Mouse (Mus musculus): ENCODE results near the gene Far1. TPM values are rescaled to one million over a fixed set of nuclear protein-coding genes. Genes with fewer than 3 reads are reported as not detected.

The Far1 gene
- polyA plus RNA-seq (2012; rRNA removed) (8.6 and 12.0 TPM in 2 replicates), polyA plus RNA-seq (2014; fragmentation: Nextera tagmentation; extraction: Ambion mirVana) (21.8 and 24.9 TPM in 2 replicates)

DNA sequence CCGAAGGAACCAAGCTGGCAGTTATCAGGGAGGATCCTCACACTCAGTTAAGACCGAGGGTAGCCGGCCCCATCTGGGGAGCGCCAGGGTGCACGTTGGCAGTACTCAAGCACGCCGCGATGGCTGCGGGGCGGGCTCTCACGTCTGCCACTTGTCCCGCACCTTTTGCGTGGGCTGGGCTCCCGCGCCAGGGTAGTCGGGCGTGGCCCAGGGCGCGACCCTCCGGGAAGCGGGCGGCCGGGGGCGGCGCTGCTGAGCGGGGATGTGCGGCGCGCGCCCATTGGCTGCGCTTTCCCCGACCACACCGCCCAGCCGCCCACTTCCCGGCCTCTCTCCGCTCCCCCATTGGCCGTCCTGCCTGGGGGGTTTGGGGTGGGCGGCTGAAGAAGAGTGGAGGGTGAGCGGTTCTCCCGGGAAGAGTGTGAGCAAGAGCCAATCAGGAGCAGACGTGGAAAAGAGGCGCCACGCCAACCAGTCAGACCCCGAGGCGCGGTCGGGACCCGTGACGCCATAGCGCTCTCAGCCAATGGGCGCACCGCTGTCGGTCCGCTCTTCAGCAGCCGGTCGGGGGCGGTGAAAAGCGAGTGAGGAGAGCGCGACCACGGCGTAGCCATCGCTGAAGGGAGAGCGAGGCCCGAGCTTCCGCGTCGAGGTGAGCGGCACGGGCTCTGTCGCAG is at the start of gene Far1:
Gene Far1 (plus strand): TSS at position 549 of the 677 bp plus-strand sequence.
- under 1% methylated on average over 70 of the region's 71 CpGs for WGBS (ENCODE audit: insufficient replicate concordance)
- DNase-seq (ENCODE audit: low read depth in 3 of 3, low spot score in 3 of 3) = peak; percentile 89 to 92 (median 91)
- Histone ChIP-seq H3K36me3 (replicated peaks; ENCODE audit: control insufficient read depth, insufficient read depth, low read depth) (no peaks in the 10 kb centered on the region), H3K9me3 (ENCODE audit: control insufficient read depth, low read length) (no peaks in the 10 kb centered on the region), H3K27ac (peak within 1 kb of the TSS; percentile 78), H3K4me1 (replicated peaks; ENCODE audit: control insufficient read depth in 2 of 2, insufficient read depth in 2 of 2, low read length in 1 of 2) (peaks cover 18 to 22% of the 10 kb centered on the region in 2 experiments), H3K9ac (replicated peaks) (peak within 1 kb of the TSS; percentile 88), H3K4me3 (ENCODE audit: insufficient read depth in 1 of 2, low read depth in 2 of 2, low read length in 2 of 2) (peak within 1 kb of the TSS; percentile 85 to 97), H3K27me3 (ENCODE audit: control insufficient read depth, insufficient read depth, low read length) (no peaks in the 10 kb centered on the region), H3K4me2 (ENCODE audit: low read depth) (peak within 1 kb of the TSS; percentile 99)
- peak; percentile 92 for ATAC-seq (ENCODE audit: insufficient read depth)
- TF ChIP-seq CTCF (IDR thresholded peaks at IDR 0.05; ENCODE audit: low read depth) (peak; percentile 18; the same call in 1 of the 2 replicates), EP300 (IDR thresholded peaks at IDR 0.05; ENCODE audit: low read depth) (no peak)

DNA sequence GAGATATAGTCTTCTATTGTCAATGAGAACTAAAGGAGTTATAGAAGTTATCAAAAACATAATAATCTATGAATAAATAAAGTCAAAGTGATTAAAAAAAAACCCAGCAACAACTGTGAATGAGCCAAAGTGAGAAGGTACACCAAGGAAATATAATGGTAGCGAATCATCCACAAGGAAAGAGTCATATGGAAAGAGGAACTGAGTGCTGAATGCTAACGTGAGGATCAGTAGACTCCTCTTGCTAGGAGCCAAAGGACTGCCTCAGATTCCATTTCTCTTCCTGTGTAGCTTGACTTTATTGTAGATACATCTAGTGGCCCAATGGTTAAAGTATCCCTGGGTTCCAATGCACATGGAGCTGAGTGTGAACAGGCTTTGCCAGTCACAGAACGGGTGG is 45.3 kb upstream of the Far1 start:
- no peak for ATAC-seq (ENCODE audit: insufficient read depth)
- Histone ChIP-seq H3K4me1 (replicated peaks; ENCODE audit: control insufficient read depth in 2 of 2, insufficient read depth in 2 of 2, low read length in 1 of 2) (no peaks in the 10 kb centered on the region), H3K4me2 (ENCODE audit: low read depth) (no peak overlapping the region), H3K9ac (replicated peaks) (no peak overlapping the region), H3K36me3 (replicated peaks; ENCODE audit: control insufficient read depth, insufficient read depth, low read depth) (no peaks in the 10 kb centered on the region), H3K9me3 (ENCODE audit: control insufficient read depth, low read length) (no peaks in the 10 kb centered on the region), H3K4me3 (ENCODE audit: insufficient read depth in 1 of 2, low read depth in 2 of 2, low read length in 2 of 2) (no peak overlapping the region), H3K27me3 (ENCODE audit: control insufficient read depth, insufficient read depth, low read length) (no peaks in the 10 kb centered on the region), H3K27ac (no peak overlapping the region)
- DNase-seq (ENCODE audit: low read depth in 3 of 3, low spot score in 3 of 3) = no peak
- TF ChIP-seq EP300 (IDR thresholded peaks at IDR 0.05; ENCODE audit: low read depth) = no peak
- TF ChIP-seq CTCF (IDR thresholded peaks at IDR 0.05; ENCODE audit: low read depth) = no peak
- 48% methylated on average over 3 of the region's 3 CpGs for WGBS (ENCODE audit: insufficient replicate concordance)

DNA sequence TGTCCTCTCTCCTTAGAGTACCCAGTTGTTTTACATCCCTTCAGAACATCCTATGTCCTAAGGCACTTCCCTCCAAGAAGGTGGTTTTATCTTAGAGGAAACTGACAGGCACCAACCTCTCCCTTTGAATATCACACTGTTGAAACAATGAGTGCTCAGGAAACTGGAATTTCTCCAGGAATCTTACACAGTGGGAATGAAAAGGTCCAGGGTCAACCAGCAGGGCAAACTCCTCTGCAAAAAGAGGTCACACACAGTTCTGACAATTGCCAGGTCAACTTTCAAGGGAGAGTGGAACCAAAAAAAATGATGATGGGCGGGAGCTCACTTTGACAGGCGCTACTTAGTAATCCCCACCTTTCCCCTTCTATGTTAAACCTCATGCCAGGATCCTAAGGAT is 43.0 kb upstream of the Far1 start:
- TF ChIP-seq EP300 (IDR thresholded peaks at IDR 0.05; ENCODE audit: low read depth) (no peak), CTCF (IDR thresholded peaks at IDR 0.05; ENCODE audit: low read depth) (no peak)
- ATAC-seq (ENCODE audit: insufficient read depth) (no peak), DNase-seq (ENCODE audit: low read depth in 3 of 3, low spot score in 3 of 3) (no peak)
- no peaks in the 10 kb centered on the region for H3K9me3 ChIP-seq (ENCODE audit: control insufficient read depth, low read length)
- H3K4me2 ChIP-seq (ENCODE audit: low read depth) = no peak overlapping the region
- H3K4me1 ChIP-seq (replicated peaks; ENCODE audit: control insufficient read depth in 2 of 2, insufficient read depth in 2 of 2, low read length in 1 of 2) = no peaks in the 10 kb centered on the region
- no peak overlapping the region for H3K4me3 ChIP-seq (ENCODE audit: insufficient read depth in 1 of 2, low read depth in 2 of 2, low read length in 2 of 2)
- no peaks in the 10 kb centered on the region for H3K27me3 ChIP-seq (ENCODE audit: control insufficient read depth, insufficient read depth, low read length)
- no peak overlapping the region for H3K9ac ChIP-seq (replicated peaks)
- WGBS (ENCODE audit: insufficient replicate concordance) = 75% methylated on average over 2 of the region's 2 CpGs
- no peaks in the 10 kb centered on the region for H3K36me3 ChIP-seq (replicated peaks; ENCODE audit: control insufficient read depth, insufficient read depth, low read depth)
- no peak overlapping the region for H3K27ac ChIP-seq

DNA sequence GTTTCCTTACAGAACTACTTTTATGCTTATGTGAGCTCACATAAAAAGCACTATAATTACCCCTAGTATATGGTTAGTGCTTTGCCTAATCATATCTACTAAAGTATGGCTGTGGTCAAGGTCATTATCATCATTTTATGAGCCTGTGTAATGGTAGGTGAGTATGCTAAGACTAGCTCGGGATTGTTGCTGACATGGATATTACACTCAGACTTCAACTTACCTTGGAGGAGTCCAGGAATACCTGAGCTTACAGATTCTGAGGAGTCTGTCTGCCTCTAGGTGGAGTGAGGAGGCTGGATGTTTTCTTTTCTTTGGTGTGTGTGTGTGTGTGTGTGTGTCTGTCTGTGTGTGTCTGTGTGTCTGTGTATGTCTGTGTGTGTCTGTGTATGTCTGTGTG is 42.0 kb upstream of the Far1 start:
- no peak for ATAC-seq (ENCODE audit: insufficient read depth)
- no peak for DNase-seq (ENCODE audit: low read depth in 3 of 3, low spot score in 3 of 3)

DNA sequence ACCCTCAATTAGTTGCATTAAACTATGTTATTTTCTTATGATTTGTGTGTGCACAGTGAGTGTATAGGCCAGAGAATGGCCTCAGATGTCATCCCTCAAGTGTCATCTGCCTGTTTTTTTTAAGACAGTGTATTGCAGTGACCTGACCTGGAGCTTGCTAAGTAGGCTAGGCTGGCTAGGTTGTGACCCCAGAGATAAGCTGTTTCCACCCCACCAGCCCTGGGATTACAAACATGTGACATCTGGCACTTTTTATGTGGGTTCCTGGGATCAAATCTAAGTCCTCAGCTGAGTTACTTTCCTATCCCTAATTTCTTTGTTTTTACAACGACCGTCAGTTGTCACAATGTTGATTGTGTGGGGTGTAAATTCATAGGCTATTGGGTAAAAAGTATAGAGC is 17.8 kb upstream of the Far1 start:
- Histone ChIP-seq H3K4me1 (replicated peaks; ENCODE audit: control insufficient read depth in 2 of 2, insufficient read depth in 2 of 2, low read length in 1 of 2) (no peaks in the 10 kb centered on the region), H3K9ac (replicated peaks) (no peak overlapping the region), H3K27ac (no peak overlapping the region), H3K36me3 (replicated peaks; ENCODE audit: control insufficient read depth, insufficient read depth, low read depth) (no peaks in the 10 kb centered on the region), H3K9me3 (ENCODE audit: control insufficient read depth, low read length) (no peaks in the 10 kb centered on the region), H3K4me3 (ENCODE audit: insufficient read depth in 1 of 2, low read depth in 2 of 2, low read length in 2 of 2) (no peak overlapping the region), H3K27me3 (ENCODE audit: control insufficient read depth, insufficient read depth, low read length) (no peaks in the 10 kb centered on the region), H3K4me2 (ENCODE audit: low read depth) (no peak overlapping the region)
- DNase-seq (ENCODE audit: low read depth in 3 of 3, low spot score in 3 of 3) = no peak
- 79% methylated on average over 2 of the region's 2 CpGs for WGBS (ENCODE audit: insufficient replicate concordance)
- TF ChIP-seq EP300 (IDR thresholded peaks at IDR 0.05; ENCODE audit: low read depth) (no peak), CTCF (IDR thresholded peaks at IDR 0.05; ENCODE audit: low read depth) (no peak)
- ATAC-seq (ENCODE audit: insufficient read depth) = no peak

More for the DNA sequence above, 42.0 kb upstream of the Far1 start:
- no peaks in the 10 kb centered on the region for H3K36me3 ChIP-seq (replicated peaks; ENCODE audit: control insufficient read depth, insufficient read depth, low read depth)
- H3K4me3 ChIP-seq (ENCODE audit: insufficient read depth in 1 of 2, low read depth in 2 of 2, low read length in 2 of 2) = no peak overlapping the region
- WGBS (ENCODE audit: insufficient replicate concordance) = 59% methylated on average over 1 of the region's 1 CpGs
- H3K4me2 ChIP-seq (ENCODE audit: low read depth) = no peak overlapping the region
- H3K4me1 ChIP-seq (replicated peaks; ENCODE audit: control insufficient read depth in 2 of 2, insufficient read depth in 2 of 2, low read length in 1 of 2) = no peaks in the 10 kb centered on the region
- H3K9ac ChIP-seq (replicated peaks) = no peak overlapping the region
- no peaks in the 10 kb centered on the region for H3K27me3 ChIP-seq (ENCODE audit: control insufficient read depth, insufficient read depth, low read length)
- H3K27ac ChIP-seq = no peak overlapping the region
- no peak for TF ChIP-seq EP300 (IDR thresholded peaks at IDR 0.05; ENCODE audit: low read depth)
- no peak for TF ChIP-seq CTCF (IDR thresholded peaks at IDR 0.05; ENCODE audit: low read depth)
- H3K9me3 ChIP-seq (ENCODE audit: control insufficient read depth, low read length) = no peaks in the 10 kb centered on the region
